Mouse (Mus musculus) megakaryocyte progenitor cell, adult 5-6 weeks (primary cell): ENCODE data around the gene Evi5l. TPM values are rescaled to one million over a fixed set of nuclear protein-coding genes. Genes with fewer than 3 reads are reported as not detected.

Experiments
- ATAC-seq: replicated peaks from 2 replicates; pipeline ENCODE4 v1.8.0; 2016; ENCODE audit warnings: mild to moderate bottlenecking, moderate TSS enrichment, inconsistent platforms; ENCODE audit not compliant: poor library complexity
- total RNA-seq, 2 experiments: library from RNA; stranded (forward) in 1 of 2; stranded (reverse) in 1 of 2; fragments of 157-497, 149-512 nt in 1 of 2; fragments of 200-1000 nt in 1 of 2; gene quantifications; 2 replicates each; pipeline versions ENCODE4 v1.2.3 to v1.2.4; 2015 to 2017

Gene Evi5l
- total RNA-seq, 2 experiments from 2014 or later, result 3.5 to 7.5 TPM

DNA sequence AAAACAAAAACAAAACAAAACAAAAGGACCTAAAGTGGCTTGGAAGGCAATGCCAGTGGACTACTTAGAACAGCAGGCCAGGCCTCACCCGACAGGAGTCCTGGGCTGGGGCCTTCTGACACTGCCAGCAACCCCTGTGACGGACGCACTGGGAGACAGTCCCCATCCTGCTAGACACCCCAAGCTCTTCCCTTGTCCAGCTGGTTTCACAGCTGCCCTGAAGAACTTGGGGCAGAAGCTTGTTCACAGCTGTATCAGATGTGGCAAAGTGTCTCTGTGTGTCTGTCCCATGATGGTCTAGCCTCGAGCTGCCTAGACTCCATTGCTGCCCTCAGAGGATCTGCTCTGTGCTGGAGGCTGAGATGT, 93.4 kb downstream of the Evi5l start:
- no peak for ATAC-seq

Other genes starting within 250 kb of the Evi5l start
- not detected in 2 replicates for gene Cd209b, start 239.7 kb upstream of the Evi5l start, total RNA-seq (2015)
- gene Cd209b, start 239.7 kb upstream of the Evi5l start, total RNA-seq (2017), result not detected in 2 replicates
- gene Cd209c, start 211.8 kb upstream of the Evi5l start, total RNA-seq (2015), result not detected in 2 replicates
- gene Cd209c, start 211.8 kb upstream of the Evi5l start, total RNA-seq (2017), result not detected in 2 replicates
- gene Cd209f, start 60.7 kb upstream of the Evi5l start, total RNA-seq (2015), result not detected in 2 replicates
- 0.30 TPM in 1 of 2 replicates, not detected in the other for gene Cd209f, start 60.7 kb upstream of the Evi5l start, total RNA-seq (2017)
- gene Cd209g, start 32.5 kb upstream of the Evi5l start, total RNA-seq (2015), result 0.22 TPM in 1 of 2 replicates, not detected in the other
- not detected in 2 replicates for gene Cd209g, start 32.5 kb upstream of the Evi5l start, total RNA-seq (2017)
- gene Prr36, start 50.9 kb downstream of the Evi5l start, total RNA-seq (2015), result 0.32 and 0.46 TPM in 2 replicates
- 0.04 and 0.14 TPM in 2 replicates for gene Prr36, start 50.9 kb downstream of the Evi5l start, total RNA-seq (2017)
- not detected in 2 replicates for gene Lrrc8e, start 60.3 kb downstream of the Evi5l start, total RNA-seq (2015)
- not detected in 2 replicates for gene Lrrc8e, start 60.3 kb downstream of the Evi5l start, total RNA-seq (2017)
- gene Map2k7, start 72.2 kb downstream of the Evi5l start, total RNA-seq (2015), result 29.7 and 34.2 TPM in 2 replicates
- gene Map2k7, start 72.2 kb downstream of the Evi5l start, total RNA-seq (2017), result 29.2 and 29.4 TPM in 2 replicates
- 1.2 and 2.6 TPM in 2 replicates for gene Gm49320, start 72.3 kb downstream of the Evi5l start, total RNA-seq (2015)
- gene Gm49320, start 72.3 kb downstream of the Evi5l start, total RNA-seq (2017), result not detected in 2 replicates
- gene Tgfbr3l, start 81.6 kb downstream of the Evi5l start, total RNA-seq (2015), result 2.5 and 3.9 TPM in 2 replicates
- 2.3 and 2.8 TPM in 2 replicates for gene Tgfbr3l, start 81.6 kb downstream of the Evi5l start, total RNA-seq (2017)
- 18.3 and 22.3 TPM in 2 replicates for gene Snapc2, start 86.5 kb downstream of the Evi5l start, total RNA-seq (2015)
- 8.4 and 12.0 TPM in 2 replicates for gene Snapc2, start 86.5 kb downstream of the Evi5l start, total RNA-seq (2017)
- gene Ctxn1, start 92.7 kb downstream of the Evi5l start, total RNA-seq (2015), result 2.8 and 4.2 TPM in 2 replicates
- 0.81 TPM in 1 of 2 replicates, not detected in the other for gene Ctxn1, start 92.7 kb downstream of the Evi5l start, total RNA-seq (2017)
- 65.6 and 89.1 TPM in 2 replicates for gene Timm44, start 109.3 kb downstream of the Evi5l start, total RNA-seq (2015)
- gene Timm44, start 109.3 kb downstream of the Evi5l start, total RNA-seq (2017), result 128 and 146 TPM in 2 replicates
- 20.5 and 20.6 TPM in 2 replicates for gene Ccl25, start 158.6 kb downstream of the Evi5l start, total RNA-seq (2015)
- gene Ccl25, start 158.6 kb downstream of the Evi5l start, total RNA-seq (2017), result 4.6 and 13.4 TPM in 2 replicates
- 134 and 150 TPM in 2 replicates for gene Elavl1, start 158.8 kb downstream of the Evi5l start, total RNA-seq (2015)
- 74.7 and 80.8 TPM in 2 replicates for gene Elavl1, start 158.8 kb downstream of the Evi5l start, total RNA-seq (2017)